ENCODE assay signal across 32 mouse cellular contexts in the genomic region with DNA sequence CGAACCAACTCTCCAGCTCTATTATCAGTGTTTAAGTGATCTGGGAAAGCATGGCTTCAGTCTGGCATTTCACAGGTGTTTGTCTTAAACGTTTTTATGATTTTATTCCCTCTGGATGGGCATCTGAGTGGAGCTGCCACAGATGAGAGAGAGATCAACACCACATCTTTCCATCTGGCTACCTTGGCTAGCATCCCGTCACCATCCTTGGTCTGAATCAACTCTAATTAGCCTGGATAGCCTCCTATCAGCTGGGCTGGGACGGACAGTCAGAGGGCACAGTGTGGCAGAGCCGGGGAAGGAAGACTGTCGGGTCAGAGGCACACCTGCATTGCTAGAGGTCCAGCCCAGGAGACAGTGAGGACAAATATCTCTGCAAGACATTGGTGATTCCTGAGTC.
"Had no signal": no experiment of that assay in that cellular context is flagged by ENCODE, and none has a peak within 500 bp of the region (broad histone marks: within the 10 kb centered on the region; RNA-seq: fewer than 3 reads in every experiment).

No protein-coding gene starts in this region.

- H3K4me2 ChIP-seq: limb, embryonic 12.5 days; limb, embryonic 13.5 days; limb, embryonic 15.5 days; liver, embryonic 11.5 days; liver, embryonic 12.5 days; liver, embryonic 13.5 days; liver, embryonic 15.5 days; lung, embryonic 14.5 days; lung, embryonic 15.5 days; midbrain, embryonic 11.5 days; midbrain, embryonic 12.5 days; midbrain, embryonic 13.5 days; midbrain, embryonic 15.5 days; neural tube, embryonic 12.5 days had no signal

- H3K9ac ChIP-seq: limb, embryonic 12.5 days; limb, embryonic 13.5 days; limb, embryonic 15.5 days; liver, embryonic 12.5 days; liver, embryonic 13.5 days; liver, embryonic 14.5 days; liver, embryonic 15.5 days; liver, postnatal 0 days; lung, embryonic 14.5 days; lung, embryonic 15.5 days; midbrain, embryonic 12.5 days; midbrain, embryonic 13.5 days; midbrain, embryonic 15.5 days; neural tube, embryonic 12.5 days had no signal

- H3K36me3 ChIP-seq: liver, embryonic 13.5 days; liver, embryonic 15.5 days; lung, embryonic 15.5 days; midbrain, embryonic 15.5 days; neural tube, embryonic 12.5 days had no signal

- H3K27ac ChIP-seq: limb, embryonic 10.5 days; limb, embryonic 12.5 days; limb, embryonic 13.5 days; limb, embryonic 15.5 days; liver, embryonic 12.5 days; liver, embryonic 13.5 days; liver, embryonic 14.5 days; liver, embryonic 15.5 days; lung, embryonic 15.5 days; macrophage; midbrain, embryonic 10.5 days; midbrain, embryonic 12.5 days; midbrain, embryonic 13.5 days; midbrain, embryonic 15.5 days; neural tube, embryonic 12.5 days had no signal

- H3K9me3 ChIP-seq: limb, embryonic 10.5 days; limb, embryonic 15.5 days; liver, embryonic 13.5 days; liver, embryonic 15.5 days; lung, embryonic 15.5 days; midbrain, embryonic 15.5 days had no signal

- H3K4me3 ChIP-seq: limb, embryonic 10.5 days; limb, embryonic 12.5 days; limb, embryonic 13.5 days; limb, embryonic 15.5 days; liver, embryonic 12.5 days; liver, embryonic 13.5 days; liver, embryonic 15.5 days; lung, embryonic 15.5 days; megakaryocyte, embryonic 14.5 days; midbrain, embryonic 10.5 days; midbrain, embryonic 12.5 days; midbrain, embryonic 13.5 days; midbrain, embryonic 15.5 days; myocyte; neural tube, embryonic 12.5 days had no signal

- ATAC-seq: liver, embryonic 12.5 days; liver, postnatal 0 days; lung, postnatal 0 days; midbrain, embryonic 13.5 days; midbrain, embryonic 15.5 days; midbrain, embryonic 16.5 days had no signal

- DNase-seq: left cerebral cortex, postnatal 4 days; liver; liver, embryonic 13.5 days; liver, postnatal 0 days; lung, adult 18-20 months; lung, adult 2 months; lung, embryonic 14.5 days; lung, postnatal 10 days; lung, postnatal 14 days; lung, postnatal 36 days; lung, postnatal 4 days; midbrain, embryonic 14.5 days had no signal

- H3K27me3 ChIP-seq: limb, embryonic 12.5 days; limb, embryonic 13.5 days; limb, embryonic 15.5 days; liver, embryonic 12.5 days; liver, embryonic 13.5 days; liver, embryonic 15.5 days; lung, embryonic 15.5 days; midbrain, embryonic 12.5 days; midbrain, embryonic 13.5 days; midbrain, embryonic 15.5 days; neural tube, embryonic 12.5 days had no signal
